Mouse (Mus musculus): Measurements from ENCODE around the gene Ctnna3.

Gene Ctnna3

GRCm38 (mm10) chr10:63714151-63714550, 284.3 kb downstream of the Ctnna3 start:
- peak; percentile 68 to 78 for DNase-seq

- peak; percentile 69 to 70 for DNase-seq
Measured at GRCm38 (mm10) chr10:63768871-63769270, 339.0 kb downstream of the Ctnna3 start.

DNA sequence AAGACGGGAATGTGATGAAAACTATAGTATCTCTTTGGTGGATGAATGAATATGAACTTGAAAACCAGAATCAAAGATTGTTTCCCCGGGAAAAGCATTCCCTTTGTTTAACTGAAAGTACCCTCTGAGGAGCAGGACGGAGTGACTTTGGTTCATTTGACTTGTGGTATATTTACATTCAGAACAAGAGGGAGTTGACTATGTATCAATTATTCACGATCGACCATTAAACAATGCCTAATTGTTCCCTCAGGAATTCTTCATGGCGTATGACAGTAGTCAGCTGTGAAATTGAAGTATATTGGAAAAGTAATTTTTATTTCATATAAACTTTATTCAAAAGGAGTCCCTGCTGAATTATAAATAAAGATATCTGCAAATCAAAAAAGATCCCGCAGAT, 341.8 kb downstream of the Ctnna3 start:
- no peak for DNase-seq

- no peak for DNase-seq
Measured at GRCm38 (mm10) chr10:63772074-63772473, 342.2 kb downstream of the Ctnna3 start.

DNA sequence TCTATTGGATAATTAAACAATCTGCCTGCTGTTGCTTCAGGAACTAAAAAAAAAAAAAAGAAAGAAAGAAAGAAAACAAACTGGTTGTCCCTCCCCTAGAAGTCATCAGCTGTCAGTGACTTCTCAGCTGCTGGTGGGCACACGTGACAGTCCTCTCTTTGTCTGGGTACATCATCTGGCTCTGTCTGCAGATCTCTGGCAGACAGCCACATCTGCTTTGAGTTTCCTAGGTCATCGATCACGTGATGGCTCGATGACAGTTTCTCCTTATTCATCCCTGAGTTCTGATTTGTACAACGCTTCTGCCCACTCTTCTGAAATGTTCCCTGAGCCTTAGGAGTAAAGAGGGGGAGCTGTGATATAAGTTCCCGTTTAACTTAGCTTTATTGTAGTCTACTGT, 352.1 kb downstream of the Ctnna3 start:
- DNase-seq = peak in 1 of 2 experiments; percentile 8

- peak; percentile 56 to 67 for DNase-seq
Measured at GRCm38 (mm10) chr10:63784808-63785535, 355.1 kb downstream of the Ctnna3 start.

GRCm38 (mm10) chr10:63786390-63786789, 356.5 kb downstream of the Ctnna3 start:
- no peak for DNase-seq

DNA sequence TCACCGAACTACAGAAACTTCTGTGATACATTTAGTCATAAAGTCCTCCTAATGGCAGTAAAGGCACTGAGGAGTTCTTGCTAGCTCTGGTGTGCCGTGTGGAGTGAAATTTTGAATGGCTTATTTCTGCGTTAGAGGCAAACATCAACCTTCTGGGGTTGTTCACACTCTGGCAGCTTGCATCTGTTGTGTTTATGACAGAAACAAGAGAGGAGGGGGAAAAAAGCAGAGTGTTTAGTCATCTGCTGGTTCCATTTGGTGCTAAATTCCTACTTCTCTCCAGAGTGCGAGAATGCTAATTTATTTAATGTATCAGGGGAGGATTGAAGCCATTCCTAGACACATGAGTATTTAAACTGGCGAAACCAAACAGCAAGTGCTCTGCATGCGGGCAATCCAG, 374.0 kb downstream of the Ctnna3 start:
- no peak for DNase-seq

GRCm38 (mm10) chr10:63805551-63805950, 375.7 kb downstream of the Ctnna3 start:
- DNase-seq = no peak

- no peak for DNase-seq
Measured at GRCm38 (mm10) chr10:63806254-63806653, 376.4 kb downstream of the Ctnna3 start.

DNA sequence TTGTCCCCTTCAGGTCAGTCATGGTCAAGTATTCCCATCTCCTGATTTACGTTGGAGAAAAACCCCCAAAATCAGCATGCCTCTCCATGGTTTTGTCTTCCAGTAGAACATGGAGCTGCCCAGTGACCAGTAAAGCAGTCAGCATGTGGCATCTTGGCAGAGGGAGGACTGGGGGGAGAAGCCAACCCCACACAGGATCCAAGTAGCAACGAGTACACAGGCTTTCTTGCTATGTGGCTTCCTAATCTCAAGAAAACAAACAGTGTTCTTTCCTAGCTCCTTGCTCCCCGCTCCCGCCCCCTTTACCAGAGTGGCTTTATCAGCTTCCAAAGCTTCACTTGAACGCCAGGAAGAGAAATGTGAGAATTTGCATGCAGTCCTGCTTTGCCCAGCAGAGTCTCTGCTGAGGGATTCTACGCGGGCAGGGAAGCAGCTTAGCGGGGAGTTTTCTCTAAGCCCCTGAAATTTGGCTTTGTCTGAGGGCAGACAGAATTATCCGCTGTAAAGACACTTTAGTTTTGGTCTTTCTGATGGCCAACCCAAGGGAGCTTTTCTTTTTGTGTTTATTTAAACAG, 380.2 kb downstream of the Ctnna3 start:
- DNase-seq = peak; percentile 37 to 69

- peak in 1 of 2 experiments; percentile 8 for DNase-seq
Measured at GRCm38 (mm10) chr10:63839011-63839410, 409.1 kb downstream of the Ctnna3 start.

DNA sequence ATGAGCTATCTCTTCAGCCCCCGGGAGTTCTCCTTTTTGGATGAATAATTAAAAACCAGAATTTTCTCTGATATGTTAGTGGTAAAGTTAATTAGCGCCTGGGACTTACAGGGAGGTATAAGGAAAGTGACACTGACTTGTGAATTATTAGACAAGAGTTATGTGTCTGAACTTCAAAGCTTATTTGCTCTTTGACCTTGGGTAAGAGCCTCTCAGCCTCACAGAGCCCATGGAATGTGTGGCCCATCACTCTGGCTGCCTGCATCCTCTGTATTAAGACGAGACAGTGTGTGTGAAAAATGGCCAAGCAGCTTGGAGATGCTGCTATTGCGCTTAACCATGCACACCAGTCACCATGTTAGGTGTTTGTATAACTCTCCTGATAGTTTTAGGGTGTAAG, 422.0 kb downstream of the Ctnna3 start:
- no peak for DNase-seq

DNA sequence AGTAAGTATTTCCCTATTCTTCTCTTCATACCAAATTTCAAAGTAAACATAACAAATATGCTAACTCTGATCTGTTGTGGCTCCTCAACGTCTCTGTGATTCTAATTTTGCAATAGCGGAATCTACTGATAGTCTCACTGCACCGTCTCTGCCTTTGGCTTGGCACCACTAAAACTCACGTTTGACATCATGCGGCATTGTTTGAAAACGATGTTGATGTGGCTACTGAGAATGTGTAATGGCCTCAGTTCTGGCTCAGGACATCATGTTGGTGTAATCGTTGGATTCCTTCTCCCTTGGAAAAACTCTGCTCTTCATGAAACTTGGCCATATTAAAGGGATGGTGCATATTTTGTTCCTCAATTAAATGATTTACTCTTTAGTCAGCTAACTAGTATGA, 439.2 kb downstream of the Ctnna3 start:
- no peak for DNase-seq

GRCm38 (mm10) chr10:63880462-63880903, 450.6 kb downstream of the Ctnna3 start:
- peak; percentile 50 to 53 for DNase-seq

- peak; percentile 19 to 38 for DNase-seq
Measured at GRCm38 (mm10) chr10:63886449-63887088, 456.7 kb downstream of the Ctnna3 start.

DNA sequence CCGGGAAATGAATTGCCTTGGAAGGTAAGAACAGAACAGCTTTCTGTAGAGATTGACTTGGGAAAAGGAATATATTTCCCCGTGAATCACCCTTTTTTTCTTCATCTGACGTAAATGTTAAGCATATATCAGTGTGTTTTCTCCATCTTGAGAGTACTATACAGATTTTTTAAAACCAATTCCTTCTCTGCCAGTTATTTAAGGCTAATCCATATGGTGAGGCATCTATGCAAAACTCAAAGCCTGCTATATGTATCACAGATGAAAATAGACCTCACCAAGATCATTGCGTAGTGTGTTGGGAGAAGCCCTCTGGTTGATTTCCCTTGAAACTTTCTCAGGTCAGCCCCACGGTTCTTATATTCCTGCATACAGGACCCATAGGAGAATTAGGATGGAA, 464.7 kb downstream of the Ctnna3 start:
- no peak for DNase-seq

- peak; percentile 10 to 43 for DNase-seq
Measured at GRCm38 (mm10) chr10:63899891-63900290, 470.0 kb downstream of the Ctnna3 start.

GRCm38 (mm10) chr10:63908878-63909277, 479.0 kb downstream of the Ctnna3 start:
- DNase-seq = no peak

- DNase-seq = no peak
Measured at GRCm38 (mm10) chr10:63927334-63927733, 497.4 kb downstream of the Ctnna3 start, which contains the start of gene Gm10118. Gm10118 (minus strand) TSS chr10:63927434.

DNA sequence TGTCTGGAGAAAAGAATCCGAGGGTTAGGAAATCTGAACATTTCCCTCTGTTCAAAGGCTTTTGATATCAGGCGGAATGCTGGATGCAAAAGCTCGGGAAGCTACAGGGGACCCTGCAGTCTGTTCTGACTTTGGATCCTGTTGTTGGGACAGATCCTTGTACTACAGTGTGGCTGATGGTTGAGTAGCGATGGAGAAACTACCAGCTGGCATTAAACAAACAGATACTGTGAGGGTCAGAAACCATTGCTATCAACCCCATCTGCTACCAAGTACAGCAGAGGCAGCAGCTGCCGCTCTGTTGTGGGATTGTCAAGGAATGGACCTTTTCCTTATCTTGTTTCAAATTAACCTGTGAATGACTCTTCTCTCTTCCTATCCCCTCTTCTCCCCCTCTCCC, 504.0 kb downstream of the Ctnna3 start:
- peak; percentile 43 to 58 for DNase-seq

GRCm38 (mm10) chr10:63945534-63945933, 515.6 kb downstream of the Ctnna3 start:
- DNase-seq = no peak

GRCm38 (mm10) chr10:63947266-63947665, 517.4 kb downstream of the Ctnna3 start:
- DNase-seq = peak; percentile 20 to 56

- DNase-seq = no peak
Measured at GRCm38 (mm10) chr10:63950867-63951266, 521.0 kb downstream of the Ctnna3 start.
